Comparison of ENCODE assay signal across 25 mouse cellular contexts in genomic region chr2:18372400-18373182, GRCm38 (mm10). TPM values are rescaled to one million over a fixed set of nuclear protein-coding genes. Genes with fewer than 3 reads are reported as not detected.
DNase-seq lines count a peak whose midpoint lies in the region; ATAC-seq and TF ChIP-seq lines count a peak whose summit lies in the region.
"Had no signal": no experiment of that assay in that cellular context is flagged by ENCODE, and none has a peak within 500 bp of the region (broad histone marks: within the 10 kb centered on the region; RNA-seq: fewer than 3 reads in every experiment).

No protein-coding gene starts in this region.

- H3K27me3 ChIP-seq in kidney, adult 2 months (replicated peaks; ENCODE audit: control insufficient read depth, insufficient read depth, low read length) = no peaks in the 10 kb centered on the region
- no peaks in the 10 kb centered on the region for H3K27me3 ChIP-seq in splenic B cell, adult 2 months (ENCODE audit: control insufficient read depth, insufficient read depth, low read length, poor library complexity, severe bottlenecking)
- H3K27me3 ChIP-seq: embryonic facial prominence, embryonic 12.5 days; kidney, embryonic 15.5 days; limb, embryonic 13.5 days; liver, embryonic 12.5 days; megakaryocyte, embryonic 14.5 days; neural tube, embryonic 13.5 days had no signal

- no peak for TF ChIP-seq POLR2A in kidney, adult 2 months (IDR thresholded peaks at IDR 0.05; ENCODE audit: low read depth, low read length)

- peak; percentile 68 for ATAC-seq in granulocyte monocyte progenitor cell, adult 5-6 weeks (replicated peaks; ENCODE audit: poor library complexity, severe bottlenecking)
- ATAC-seq: forebrain, postnatal 0 days; inflammation-experienced regulatory T-cells, adult 6 months; liver, embryonic 12.5 days had no signal

- H3K4me1 ChIP-seq in kidney, adult 2 months (ENCODE audit: control insufficient read depth, insufficient read depth, low read length) = no peaks in the 10 kb centered on the region
- H3K4me1 ChIP-seq: neural tube, embryonic 13.5 days had no signal

- no peak overlapping the region for H3K27ac ChIP-seq in kidney, adult 2 months (ENCODE audit: insufficient read depth, low read depth, low read length)
- H3K27ac ChIP-seq: embryonic facial prominence, embryonic 12.5 days; hindbrain, embryonic 14.5 days; kidney, embryonic 15.5 days; limb, embryonic 13.5 days; liver, embryonic 12.5 days; neural tube, embryonic 13.5 days had no signal

- H3K4me3 ChIP-seq in kidney, adult 2 months (ENCODE audit: insufficient read depth, low read depth, low read length) = no peak overlapping the region
- H3K4me3 ChIP-seq: embryonic facial prominence, embryonic 12.5 days; kidney, embryonic 15.5 days; limb, embryonic 13.5 days; liver, embryonic 12.5 days; megakaryocyte, embryonic 14.5 days; neural tube, embryonic 13.5 days had no signal

- DNase-seq in embryo, embryonic 10 days (ENCODE audit: low spot score) = peak; percentile 35
- no peak for DNase-seq in embryo, embryonic 9.5 days (ENCODE audit: extremely low spot score)
- DNase-seq in kidney, adult 2 months = peak; percentile 5
- DNase-seq in kidney, adult 18-20 months = no peak
- DNase-seq in splenic B cell, adult 2 months (ENCODE audit: low read depth, low spot score) = peak; percentile 8
- no peak for DNase-seq in gastrocnemius, postnatal 25 days
- no peak for DNase-seq in adipocyte (ENCODE audit: low spot score)
- DNase-seq: cerebellum, adult 18-20 months; cerebellum, postnatal 14 days; forebrain, postnatal 0 days; heart, postnatal 10 days; kidney, postnatal 36 days; lung, adult 2 months; lung, postnatal 14 days; midbrain, embryonic 14.5 days; thymus, adult 18-20 months had no signal

- H3K36me3 ChIP-seq in kidney, adult 2 months (ENCODE audit: control insufficient read depth, insufficient read depth, low read length) = no peaks in the 10 kb centered on the region
- H3K36me3 ChIP-seq in splenic B cell, adult 2 months (ENCODE audit: control insufficient read depth, insufficient read depth, low read length, poor library complexity, severe bottlenecking) = no peaks in the 10 kb centered on the region
- H3K36me3 ChIP-seq: embryonic facial prominence, embryonic 12.5 days; kidney, embryonic 15.5 days; limb, embryonic 13.5 days; liver, embryonic 12.5 days; neural tube, embryonic 13.5 days had no signal

- no peak for TF ChIP-seq CTCF in kidney, adult 2 months (conservative IDR thresholded peaks at IDR 0.05; ENCODE audit: insufficient read depth, insufficient read length, low read depth, low read length)

- WGBS in kidney, adult 2 months = 48% methylated on average over 11 of the region's 11 CpGs

RNA-seq across cellular contexts. Expression of gene Dnajc1, which starts 20.0 kb away (rescaled TPM):
- polyA plus RNA-seq in kidney, adult 2 months (2012; rRNA removed) = 10.8 TPM in 2 replicates
- 28.7 and 29.0 TPM in 2 replicates for total RNA-seq in granulocyte monocyte progenitor cell, adult 5-6 weeks (2014; fragmentation: Nextera tagmentation)
- 31.9 and 57.2 TPM in 2 replicates for total RNA-seq in granulocyte monocyte progenitor cell, adult 5-6 weeks (2017)
- 10 to 100 TPM in 1 of 2 experiments, 1 to 10 TPM in 1; 8.5 to 12.5 TPM for total RNA-seq in gastrocnemius, postnatal 25 days (2021)

Comparison
In these comparisons a context has a peak if more than half of its experiments do, and no peak if none do; other contexts are left out.
1. DNase-seq: peak in embryo, embryonic 10 days (single experiment), kidney, adult 2 months (single experiment) and splenic B cell, adult 2 months (single experiment); none in embryo, embryonic 9.5 days (single experiment), kidney, adult 18-20 months (single experiment), gastrocnemius, postnatal 25 days (single experiment) and adipocyte (single experiment).